Mouse (Mus musculus) kidney, adult 8-10 months (tissue): ENCODE data around the gene Mterf4.
"Not testable (repeated sequence)": the region's sequence is repeated elsewhere in the genome, so short reads cannot be mapped to it uniquely, and the experiment has no call there.

Experiments
- DNase-seq, 2 experiments: peaks; one replicate each; pipeline ENCODE4 v3.0.0; 2022

The Mterf4 gene

DNA sequence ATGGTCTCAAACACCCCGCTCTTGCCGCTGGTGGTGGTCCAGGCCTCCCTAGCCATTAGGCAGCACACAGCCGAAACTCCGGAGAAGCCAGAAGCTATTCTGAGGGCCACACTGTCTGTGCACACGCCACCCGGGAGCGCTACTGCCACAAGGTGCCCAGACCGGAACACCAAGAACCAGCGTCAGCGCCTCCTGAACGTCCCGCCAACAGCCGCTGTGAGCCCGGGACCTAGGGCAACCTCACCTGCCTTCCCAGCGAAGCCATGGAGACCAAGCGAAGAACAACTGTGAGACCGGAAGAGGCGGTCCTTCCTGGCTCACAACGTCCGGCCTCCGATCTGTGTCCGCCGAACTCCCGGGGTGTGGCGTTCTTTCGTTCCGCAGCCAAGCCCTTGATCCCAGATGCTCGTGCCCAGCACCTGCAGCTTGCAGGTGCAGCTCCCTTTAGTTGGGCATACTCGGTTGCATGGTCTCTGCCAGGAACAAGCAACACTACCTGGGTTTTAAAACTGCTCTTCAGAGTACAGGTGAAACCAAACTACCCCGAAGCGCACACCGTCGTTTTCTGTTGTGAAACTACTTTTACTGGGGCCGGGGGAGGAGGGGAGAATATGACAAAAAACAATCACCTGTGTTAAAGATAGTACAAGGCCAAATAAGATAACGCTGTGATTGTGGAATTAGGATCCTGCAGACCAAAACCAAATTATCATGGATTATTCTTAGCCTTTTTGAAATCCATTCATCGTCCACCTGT is at the start of gene Mterf4:
Mterf4 (minus strand) TSS at position 335 of the 757 bp plus-strand sequence.
- peak; percentile 76 to 85 for DNase-seq

DNA sequence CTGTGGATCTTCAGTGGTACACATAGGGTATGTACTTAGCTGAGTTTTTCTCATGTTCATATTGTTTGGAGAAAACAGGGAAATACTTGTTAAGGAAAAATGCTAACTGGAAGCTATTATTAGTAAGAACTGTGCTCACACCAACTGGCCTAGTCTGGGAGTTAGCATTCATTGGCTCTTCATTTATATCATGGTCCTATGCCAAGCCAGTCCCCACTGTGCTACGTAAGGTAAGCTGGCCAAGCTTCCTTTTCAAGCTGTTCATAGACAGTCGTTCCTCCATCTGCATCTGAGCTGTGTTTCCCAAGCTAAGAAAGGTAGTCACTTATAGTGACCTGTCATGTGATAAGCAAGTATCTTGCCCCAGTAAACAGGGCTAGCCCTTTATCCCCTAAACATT is 47.0 kb upstream of the Mterf4 start:
- DNase-seq = no peak

DNA sequence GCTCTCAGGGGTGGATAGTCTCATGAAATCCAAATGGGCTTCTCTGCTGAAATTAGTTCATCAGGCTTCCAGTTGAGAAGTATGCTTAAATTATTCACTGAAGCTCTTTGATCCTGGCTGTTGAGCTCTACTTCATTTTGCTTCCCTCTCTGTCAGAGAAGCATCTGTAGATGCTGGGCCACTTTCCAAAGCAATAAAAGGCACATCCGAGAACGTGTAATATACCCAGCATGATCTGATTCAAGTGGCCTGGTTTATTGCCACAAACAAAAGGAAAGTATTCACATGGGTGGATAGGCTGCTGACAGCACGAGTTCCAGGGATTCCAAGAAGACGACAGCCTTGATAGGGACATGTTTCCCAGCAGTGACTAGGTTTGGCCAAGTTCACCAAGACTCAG is 44.0 kb upstream of the Mterf4 start:
- no peak for DNase-seq

DNA sequence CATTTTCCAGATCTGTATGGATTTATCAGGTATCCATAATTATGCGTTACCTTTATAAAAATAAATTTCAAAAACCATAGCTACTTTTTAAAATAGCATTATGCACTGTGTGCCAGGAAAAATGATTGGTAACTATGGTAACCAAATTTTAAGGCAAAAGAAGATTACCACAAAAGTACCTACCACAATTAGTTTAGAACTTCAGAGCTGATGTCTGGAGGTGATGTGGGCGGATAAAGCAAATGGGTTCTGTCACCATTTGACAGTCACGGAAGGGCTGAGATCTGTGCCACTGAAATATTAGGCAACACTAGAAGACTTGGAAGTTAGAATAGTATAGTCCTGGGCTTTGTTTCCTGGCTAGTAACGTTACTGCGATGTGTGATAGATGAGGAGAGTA is 41.5 kb upstream of the Mterf4 start:
- DNase-seq = no peak

DNA sequence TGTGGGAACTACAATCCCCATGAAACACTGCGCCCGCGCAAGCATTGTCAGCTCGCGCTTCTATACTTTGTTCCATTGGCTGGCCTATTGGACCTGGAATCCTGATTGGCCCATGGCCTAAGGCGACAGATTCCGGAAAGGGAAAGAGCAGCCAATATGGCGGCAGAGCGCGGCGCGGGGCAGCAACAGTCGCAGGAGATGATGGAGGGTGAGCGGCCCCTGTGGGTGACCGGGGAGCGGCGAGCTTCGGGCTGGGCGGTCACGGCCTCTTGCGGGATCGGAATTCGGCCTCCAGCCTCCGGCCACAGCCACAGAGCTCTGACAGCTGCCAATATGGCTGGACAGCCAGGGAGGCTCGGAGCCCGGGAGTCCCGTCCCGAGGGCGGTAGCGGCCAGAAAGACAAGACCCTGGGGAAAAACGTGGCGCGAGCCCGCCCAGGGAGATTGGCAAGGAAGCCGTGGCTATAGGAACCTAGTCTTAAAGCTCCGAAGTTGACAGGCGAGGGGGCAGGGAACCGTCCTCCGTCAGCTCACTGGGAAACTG is 37.9 kb upstream of the Mterf4 start:
- DNase-seq = peak; percentile 93 to 95

DNA sequence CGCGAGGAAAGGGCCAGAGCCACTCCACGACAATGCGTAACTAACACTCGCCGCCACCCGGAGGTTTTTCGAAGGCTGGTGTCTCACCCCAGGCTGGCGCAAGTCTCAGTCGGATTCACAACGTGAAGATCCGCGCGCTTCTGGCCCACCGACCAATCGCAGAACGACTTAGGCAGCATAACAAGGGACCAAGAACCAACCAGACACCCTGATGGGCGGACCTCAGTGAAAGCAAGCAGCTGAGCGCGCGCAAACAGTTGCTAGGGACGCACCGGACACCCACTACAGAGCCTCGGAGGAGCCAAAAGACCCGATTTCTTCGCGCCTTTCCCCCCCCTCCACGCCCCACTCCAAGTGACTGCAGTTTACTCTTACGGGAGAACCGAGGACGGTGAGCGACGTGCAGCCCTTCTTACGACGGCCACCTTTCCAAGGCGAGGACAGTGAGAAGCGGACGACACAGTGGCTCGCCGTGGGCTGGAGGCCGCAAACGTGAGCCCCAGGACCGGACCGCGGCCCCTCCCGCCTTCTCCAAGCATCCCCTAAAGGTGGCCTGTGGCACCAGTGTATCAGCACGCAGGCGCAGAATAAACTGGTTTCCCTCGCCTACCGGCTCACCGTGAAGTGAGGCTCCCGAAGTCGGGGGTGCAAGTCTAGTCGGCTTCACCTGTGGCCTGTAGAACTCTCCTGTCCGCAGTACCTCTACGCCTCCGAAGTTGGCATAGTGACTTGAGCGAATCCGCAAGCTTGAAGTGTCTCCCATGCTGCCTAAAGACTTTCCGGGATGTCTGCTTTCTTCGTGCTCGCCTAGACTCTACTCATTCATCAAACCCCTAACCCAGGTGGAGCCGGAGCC is 37.2 kb upstream of the Mterf4 start, which contains the start of the genes Ppp1r7 and Pask:
Ppp1r7 (plus strand) TSS at position 207 of the 856 bp plus-strand sequence.
Pask (minus strand) TSS at position 835 of the 856 bp plus-strand sequence.
- peak; percentile 95 for DNase-seq

DNA sequence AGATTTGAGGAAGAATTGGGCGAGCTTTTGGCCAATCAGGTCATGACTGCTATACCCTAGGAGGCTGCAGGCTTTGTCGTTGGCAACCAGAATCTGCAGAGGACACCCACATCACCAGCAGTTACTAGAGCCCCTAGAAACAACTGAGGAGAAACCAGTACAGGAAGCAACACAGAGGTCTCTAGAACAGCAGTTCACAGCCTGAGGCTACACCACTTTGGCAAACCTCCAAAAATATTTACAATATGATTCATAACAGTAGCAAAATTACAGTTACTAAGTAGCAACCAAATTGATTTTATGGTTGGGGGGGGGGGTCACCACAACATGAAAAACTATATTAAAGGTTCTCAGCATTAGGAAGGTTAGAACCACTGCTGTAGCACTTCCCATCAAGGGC is 28.9 kb upstream of the Mterf4 start:
- DNase-seq = no peak

DNA sequence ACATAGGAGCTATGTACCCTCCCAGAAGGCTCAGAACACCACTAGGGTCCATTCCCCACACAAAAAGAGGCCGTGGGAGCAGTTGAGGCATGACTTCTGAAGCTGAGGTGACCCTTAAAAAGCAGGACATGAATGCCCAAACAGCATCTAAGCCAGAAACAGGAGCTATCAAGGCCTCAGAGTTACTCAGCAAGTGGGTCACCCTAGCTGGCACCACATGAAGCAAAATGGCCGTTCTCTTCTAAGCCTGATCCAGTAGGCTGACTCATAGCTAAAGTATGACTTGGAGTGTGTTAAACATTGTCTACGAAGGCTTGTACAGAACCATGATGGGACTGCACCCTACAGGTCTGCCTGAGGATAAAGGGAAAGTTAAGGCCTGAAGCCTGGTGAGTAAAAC is 20.7 kb upstream of the Mterf4 start:
- DNase-seq = no peak

DNA sequence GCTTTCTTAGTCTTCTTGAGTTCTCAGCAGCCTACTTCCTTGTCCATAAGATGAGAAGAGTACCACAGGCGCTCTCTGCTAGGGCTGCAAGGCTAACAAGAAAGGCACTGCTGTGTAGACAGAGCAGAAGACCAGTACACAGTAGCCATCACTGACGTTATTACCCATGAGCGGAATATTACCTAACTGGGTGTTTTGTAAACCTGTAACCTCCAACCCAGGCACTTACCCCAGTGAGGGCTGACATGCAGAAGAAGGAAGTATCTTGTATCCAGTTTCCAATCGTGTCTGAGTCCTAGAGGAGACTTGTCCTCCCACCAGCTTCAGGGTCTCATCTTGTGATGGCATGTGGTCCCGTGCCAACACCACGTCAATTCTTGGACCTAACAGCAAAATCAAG is 18.3 kb upstream of the Mterf4 start:
- no peak for DNase-seq

DNA sequence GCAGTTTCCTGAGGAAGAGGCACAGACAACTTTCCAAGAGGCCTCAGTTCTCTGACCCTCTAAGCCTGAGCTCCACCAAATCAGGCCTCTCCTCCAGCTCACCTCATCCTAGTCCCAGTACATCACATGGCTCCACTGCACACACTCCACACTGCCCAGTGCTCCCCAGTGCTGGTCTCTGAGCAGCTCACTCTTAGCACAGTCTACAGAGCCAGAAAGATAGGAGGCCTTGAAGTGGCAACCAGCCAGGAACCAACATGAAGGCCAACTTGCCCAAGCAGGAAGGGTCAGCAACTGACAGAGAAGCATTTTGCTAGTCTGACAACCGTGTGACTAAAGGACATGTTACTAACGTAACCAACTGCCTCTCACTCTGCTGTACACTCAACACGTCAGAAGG is 5.1 kb downstream of the Mterf4 start:
- DNase-seq = no peak

DNA sequence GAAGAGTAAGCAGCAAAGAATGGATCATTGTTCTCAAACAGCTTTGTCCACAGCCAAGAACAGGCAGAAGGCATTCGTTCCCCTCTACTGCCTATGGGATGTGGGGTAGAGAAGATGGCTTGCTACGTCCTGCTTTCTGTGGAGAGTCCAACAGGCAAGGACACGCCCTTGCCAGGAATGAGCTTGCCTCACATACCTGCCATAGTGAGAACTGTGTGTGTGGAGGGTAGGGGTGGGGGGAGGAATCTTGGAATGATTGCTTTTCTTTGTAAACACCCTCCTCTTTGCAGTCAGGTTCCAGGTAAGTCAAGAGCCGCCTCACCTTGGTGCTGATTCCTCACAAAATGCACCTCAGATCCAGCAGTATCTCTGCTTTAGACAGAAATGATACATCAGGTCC is 5.9 kb downstream of the Mterf4 start:
- DNase-seq = no peak

DNA sequence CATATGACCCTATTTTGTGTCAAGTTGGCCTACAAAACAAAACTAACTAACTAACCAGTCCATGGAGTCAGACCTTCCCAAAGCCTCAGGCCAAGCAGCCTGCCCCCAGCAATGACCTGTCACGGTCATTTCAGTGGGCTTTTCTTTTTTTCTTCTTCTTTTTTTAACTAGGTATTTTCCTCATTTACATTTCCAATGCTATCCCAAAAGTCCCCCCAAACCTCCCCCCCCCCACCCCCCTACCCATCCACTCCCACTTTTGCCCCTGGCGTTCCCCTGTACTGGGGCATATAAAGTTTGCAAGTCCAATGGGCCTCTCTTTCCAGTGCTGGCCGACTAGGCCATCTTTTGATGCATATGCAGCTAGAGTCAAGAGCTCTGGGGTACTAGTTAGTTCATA is 11.2 kb downstream of the Mterf4 start:
- not testable (repeated sequence) for DNase-seq

DNA sequence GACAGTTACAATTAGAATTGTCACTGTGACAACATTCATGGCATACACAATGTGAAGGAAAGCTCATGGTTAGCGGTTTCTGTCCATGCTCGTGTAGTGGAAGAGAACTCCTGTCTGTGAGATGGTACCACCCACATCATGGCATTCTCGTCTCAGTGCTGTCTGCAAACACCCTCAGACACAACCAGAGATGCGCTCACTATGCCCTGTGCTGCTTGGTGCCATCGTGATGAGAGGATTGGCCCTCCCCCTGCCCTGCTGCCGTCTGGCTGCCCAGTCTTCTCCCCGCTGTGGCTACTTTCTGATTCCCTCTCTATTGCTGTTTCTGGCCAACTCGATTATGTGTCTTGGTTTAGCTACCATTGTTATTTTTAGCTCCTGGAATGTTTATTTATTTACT is 13.7 kb downstream of the Mterf4 start:
- DNase-seq = no peak

DNA sequence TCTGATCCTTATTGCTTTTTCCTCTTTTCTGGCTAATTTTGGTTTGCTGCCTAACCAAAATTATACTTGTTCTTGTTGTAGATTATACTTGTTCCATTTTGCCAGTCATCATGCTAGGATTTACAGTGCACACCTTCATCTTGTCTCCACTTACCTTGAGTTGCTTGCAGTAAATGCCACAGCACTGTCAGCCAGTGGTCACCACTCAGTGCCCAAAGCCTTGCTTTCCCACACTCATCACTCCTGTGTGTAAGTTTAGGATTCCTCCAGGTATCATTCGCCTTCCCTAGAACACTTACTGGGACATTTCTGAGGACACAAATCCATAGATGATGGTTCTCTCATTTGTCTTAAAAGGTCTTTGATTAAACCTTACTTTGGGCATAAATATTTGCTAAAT is 14.1 kb downstream of the Mterf4 start:
- DNase-seq = no peak

DNA sequence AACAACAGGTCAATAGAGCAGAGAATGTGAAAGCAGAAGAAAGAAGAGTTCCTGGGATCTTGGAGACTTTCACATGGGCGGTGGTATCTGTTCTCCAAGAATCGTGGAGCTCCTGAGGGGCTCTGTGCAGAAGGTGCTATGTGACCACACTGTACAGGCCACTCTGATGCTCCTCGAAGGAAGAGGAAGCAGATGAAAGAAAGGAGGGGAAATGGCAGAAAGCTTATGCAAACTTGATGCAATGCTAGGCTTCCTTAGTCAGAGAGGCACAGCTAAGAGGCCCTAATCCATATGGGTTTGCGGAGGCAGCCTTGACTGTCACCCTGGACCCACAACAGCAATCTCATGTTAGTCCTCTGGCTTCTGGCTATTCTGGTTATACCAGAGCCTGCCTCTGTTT is 14.8 kb downstream of the Mterf4 start:
- DNase-seq = no peak

DNA sequence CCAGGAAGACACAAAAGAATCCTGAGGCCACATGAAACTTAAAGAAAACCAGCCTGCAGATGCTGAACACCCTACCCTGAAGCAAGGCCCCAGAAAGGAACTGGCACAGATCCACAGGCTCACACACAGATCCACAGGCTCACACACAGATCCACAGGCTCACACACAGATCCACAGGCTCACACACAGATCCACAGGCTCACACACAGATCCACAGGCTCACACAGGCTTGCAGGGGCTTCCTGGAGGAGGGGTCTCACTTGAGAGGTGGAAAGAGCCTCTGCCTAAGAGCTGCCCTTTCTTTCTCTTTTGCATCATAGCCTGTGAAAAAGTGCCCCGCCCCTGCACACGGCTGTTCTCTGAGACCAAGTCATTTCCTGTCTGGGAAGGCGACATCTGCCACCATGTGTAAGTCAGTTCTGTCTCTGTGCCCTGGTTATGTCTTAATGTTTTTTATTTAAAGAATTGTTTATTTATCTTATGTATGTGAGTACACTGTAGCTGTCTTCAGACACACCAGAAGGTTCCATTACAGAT is 16.0 kb downstream of the Mterf4 start:
- no peak for DNase-seq

DNA sequence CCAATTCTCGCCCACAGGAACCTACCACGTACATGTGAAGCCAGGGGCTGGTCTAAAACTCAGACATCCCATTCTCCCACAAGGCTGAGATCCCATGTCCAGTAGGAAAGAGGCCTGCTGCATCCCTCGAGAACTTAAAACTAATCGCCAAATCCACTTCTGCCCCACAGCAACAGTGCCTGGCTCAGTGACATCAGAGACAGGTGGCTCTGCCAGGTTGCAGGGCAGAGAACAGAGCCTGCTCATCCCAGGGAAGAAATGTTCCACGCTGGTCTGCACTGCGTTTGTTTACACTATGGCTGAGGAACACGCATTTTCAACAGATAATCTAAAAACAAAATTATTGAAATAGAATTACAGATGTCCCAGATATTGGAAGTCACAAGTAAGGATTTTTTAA is 28.7 kb downstream of the Mterf4 start:
- no peak for DNase-seq

DNA sequence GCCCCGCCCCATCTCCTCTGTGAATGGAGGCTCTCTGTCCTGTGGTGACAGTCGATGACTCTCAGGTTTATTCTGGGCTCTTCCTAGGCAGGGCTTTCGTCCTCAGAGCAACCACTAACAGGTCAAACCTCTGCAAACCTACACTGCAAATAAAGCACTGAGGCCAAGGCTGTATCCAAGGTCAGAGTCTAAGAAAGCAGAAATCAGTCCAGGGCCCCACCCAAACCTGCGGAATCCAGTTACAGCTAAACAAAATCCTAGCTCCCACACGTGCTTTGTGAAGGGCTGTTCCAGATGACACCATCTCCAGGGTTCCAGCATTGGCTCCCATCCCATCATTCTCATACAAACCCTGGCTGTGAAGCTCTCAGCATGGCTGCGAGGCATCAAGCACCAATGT is 30.2 kb downstream of the Mterf4 start:
- DNase-seq = no peak

DNA sequence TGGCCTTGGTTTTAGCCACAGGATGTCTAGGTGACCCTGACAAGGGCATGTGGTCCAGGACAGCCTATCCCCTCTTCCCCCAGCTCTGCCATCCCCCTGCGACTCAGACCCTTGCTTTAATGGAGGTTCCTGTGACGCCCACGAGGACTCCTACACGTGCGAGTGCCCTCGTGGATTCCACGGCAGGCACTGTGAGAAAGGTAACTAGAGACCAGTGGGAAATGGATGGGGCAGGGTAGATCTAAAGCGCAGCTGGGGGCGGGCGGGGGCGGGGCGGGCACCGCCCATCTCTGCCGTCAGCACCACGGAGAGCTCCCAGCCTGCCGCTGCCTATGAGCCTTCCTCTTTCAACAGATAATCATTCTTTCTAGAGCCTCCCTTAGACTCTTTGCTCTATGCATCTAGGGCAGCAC is 33.3 kb downstream of the Mterf4 start:
- DNase-seq = peak in 1 of 2 experiments; percentile 13

DNA sequence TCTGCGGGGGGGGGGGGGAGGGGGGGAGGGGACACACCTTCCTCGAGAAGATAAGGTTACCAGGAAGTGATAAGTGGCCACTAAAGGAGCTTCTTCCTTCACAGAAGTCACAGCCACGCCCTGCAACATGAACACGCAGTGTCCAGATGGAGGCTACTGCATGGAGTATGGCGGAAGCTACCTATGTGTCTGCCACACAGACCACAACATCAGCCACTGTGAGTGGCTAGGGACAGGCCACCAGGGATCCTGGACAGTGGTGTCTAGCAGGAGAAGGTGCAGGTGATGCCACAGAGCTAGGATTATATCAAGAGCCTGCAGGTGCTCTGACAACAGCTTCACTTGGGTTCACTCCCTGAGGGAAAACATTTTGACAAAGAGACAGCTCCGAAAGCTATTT is 34.0 kb downstream of the Mterf4 start:
- no peak for DNase-seq

DNA sequence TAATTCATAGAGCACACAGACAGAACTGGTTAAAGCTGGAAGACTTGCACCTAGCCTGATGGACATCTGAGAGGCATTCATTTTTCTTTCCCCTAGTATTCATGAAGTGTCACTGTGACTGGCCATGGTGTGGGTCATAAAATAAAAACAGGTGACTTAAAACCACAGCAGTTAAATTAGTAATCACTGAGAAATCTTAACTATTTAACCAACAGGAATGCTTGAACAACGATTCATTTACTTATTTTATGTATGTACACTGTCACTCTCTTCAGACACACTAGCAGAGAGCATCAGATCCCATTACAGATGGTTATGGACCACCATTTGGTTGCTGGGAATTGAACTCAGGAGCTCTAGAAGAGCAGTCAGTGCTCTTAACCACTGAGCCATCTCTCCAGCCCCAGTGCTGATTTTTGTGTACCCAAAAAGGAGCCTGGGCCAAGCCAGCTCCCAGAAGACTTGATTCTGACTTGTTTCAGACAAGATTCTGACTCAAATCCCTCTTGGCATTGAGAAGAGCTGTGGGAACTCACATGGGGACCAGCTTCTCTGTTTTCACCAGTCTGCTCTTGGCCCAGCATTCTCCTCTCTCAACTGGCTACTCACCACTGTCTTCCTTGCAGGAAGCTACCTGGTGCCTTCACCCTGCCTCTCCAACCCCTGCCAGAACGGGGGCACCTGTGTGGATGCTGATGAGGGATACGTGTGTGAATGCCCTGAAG is 35.0 kb downstream of the Mterf4 start:
- DNase-seq = no peak

DNA sequence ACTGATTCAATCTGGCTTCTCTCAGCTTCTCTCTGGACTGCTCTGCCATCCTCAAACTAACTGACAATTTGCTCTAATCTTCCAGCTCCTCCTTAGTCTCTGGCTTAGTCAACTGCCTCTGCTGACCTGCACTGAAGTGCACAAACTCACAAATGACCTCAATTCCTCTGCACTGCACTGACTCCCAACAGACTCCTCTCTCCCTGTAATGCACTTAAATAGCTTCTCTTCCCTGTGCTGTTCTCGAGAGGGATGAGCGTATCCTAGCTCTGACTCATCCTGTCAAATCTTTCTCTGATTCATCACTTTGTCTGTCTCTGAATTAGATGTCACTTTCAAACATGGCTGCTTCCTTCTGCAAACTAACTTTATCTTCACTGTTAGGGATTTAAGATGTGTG is 37.5 kb downstream of the Mterf4 start:
- DNase-seq = no peak

DNA sequence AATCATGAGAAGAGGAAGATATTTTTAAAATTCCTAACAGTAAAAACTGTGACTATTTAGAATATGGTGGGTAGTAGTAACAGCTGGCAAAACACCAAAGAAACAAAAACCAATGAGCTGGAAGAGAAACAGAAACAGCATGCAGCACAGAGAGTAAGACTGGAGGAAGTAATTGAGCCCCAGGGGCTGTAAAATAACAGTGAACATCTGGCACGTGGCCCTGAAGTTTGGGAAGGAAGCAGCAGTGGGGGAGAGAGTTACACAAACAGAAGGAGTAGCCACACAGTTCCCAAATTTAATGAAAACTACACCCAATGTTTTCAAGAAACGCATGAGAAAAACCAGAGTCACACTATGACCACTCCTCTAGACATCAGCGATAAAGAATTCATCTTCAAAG is 38.5 kb downstream of the Mterf4 start:
- no peak for DNase-seq
